10 mouse cellular contexts compared by ENCODE assay signal in the genomic region with DNA sequence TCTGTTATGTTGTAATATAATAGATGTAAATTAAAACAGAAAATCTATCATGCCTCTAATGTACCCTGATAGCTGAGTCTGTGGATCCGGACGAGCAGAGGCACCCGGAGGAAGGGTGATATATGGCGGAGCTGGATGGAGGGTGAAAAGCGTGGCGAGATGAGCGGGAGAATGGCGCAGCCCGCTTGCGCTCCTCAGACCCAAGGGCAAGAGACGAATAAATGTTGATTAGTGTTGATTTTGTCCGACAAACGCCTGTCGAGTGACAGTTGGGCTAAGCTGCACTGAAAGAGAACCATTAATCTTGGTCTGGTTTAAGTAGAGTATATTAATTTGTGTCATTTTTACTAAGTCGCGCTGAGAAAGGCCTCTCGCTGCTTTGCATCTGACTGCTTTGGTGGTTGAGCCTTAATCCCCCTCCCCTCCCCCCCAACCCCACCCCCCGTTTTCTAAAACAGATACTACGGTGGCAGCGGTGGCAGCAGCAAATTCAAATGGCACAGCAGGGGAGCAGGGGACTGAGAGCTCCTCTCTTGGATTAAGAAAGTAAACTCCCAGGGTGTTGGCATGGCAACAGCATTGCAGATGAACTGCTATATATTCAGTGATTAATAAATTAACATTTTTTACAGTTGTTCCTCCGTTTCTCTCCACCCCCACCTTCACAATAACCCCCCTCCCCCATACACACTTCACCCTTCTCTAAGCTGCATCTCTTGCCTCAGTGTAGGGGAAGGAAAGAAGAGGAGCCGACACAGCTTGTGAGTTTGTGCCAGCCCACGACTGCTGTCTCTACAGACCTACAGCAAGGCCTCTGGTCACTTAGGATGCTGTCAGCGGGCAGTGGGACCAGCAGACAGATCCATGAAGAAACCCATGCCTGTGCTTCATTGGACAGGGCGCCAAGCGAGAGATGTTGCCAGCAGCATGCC.
DNase-seq lines count a peak whose midpoint lies in the region; ATAC-seq and TF ChIP-seq lines count a peak whose summit lies in the region.
"Had no signal": no experiment of that assay in that cellular context is flagged by ENCODE, and none has a peak within 500 bp of the region (broad histone marks: within the 10 kb centered on the region; RNA-seq: fewer than 3 reads in every experiment).

No protein-coding gene starts in this region.

- DNase-seq in left cerebral cortex, adult 2 months (ENCODE audit: extremely low spot score in 1 of 2, low spot score in 2 of 2): no peak
- no peak for DNase-seq in left cerebral cortex, adult 11 months (ENCODE audit: low spot score)
- DNase-seq in embryonic facial prominence, embryonic 14.5 days (ENCODE audit: low spot score): peak; percentile 79
- DNase-seq in retina, postnatal 1 day: peak; percentile 80
- no peak for DNase-seq in ovary, postnatal 36 days (ENCODE audit: low spot score)
- no peak for DNase-seq in lung, adult 18-20 months
- DNase-seq in heart, postnatal 25 days (ENCODE audit: low spot score): no peak

- peak overlapping the region; percentile 9; the same call in 1 of the 2 replicates for H3K4me3 ChIP-seq in left cerebral cortex, adult 2 months
- no peak overlapping the region for H3K4me3 ChIP-seq in embryonic facial prominence, embryonic 14.5 days (ENCODE audit: low read depth, low read length)
- H3K4me3 ChIP-seq in limb, embryonic 12.5 days (replicated peaks): no peak overlapping the region
- H3K4me3 ChIP-seq: erythroblast, embryonic 14.5 days had no signal

- no peak for TF ChIP-seq CTCF in left cerebral cortex, adult 2 months (IDR thresholded peaks at IDR 0.05)

- H3K27ac ChIP-seq in left cerebral cortex, adult 2 months: peak overlapping the region; percentile 69
- H3K27ac ChIP-seq in embryonic facial prominence, embryonic 14.5 days (replicated peaks; ENCODE audit: low read depth, low read length): no peak overlapping the region; the same call in 1 of the 2 replicates
- H3K27ac ChIP-seq in limb, embryonic 12.5 days: peak overlapping the region; percentile 7; the same call in 1 of the 2 replicates
- H3K27ac ChIP-seq: liver, embryonic 14.5 days had no signal

- H3K9me3 ChIP-seq in embryonic facial prominence, embryonic 14.5 days (ENCODE audit: control insufficient read depth, low read length): no peaks in the 10 kb centered on the region
- H3K9me3 ChIP-seq in limb, embryonic 12.5 days: no peaks in the 10 kb centered on the region

- WGBS in embryonic facial prominence, embryonic 14.5 days: 16% methylated on average over 26 of the region's 26 CpGs
- WGBS in limb, embryonic 12.5 days: 13% methylated on average over 26 of the region's 26 CpGs

- no peaks in the 10 kb centered on the region for H3K27me3 ChIP-seq in embryonic facial prominence, embryonic 14.5 days (replicated peaks; ENCODE audit: control insufficient read depth, insufficient read depth, low read length)
- H3K27me3 ChIP-seq in limb, embryonic 12.5 days: peaks cover 3% of the 10 kb centered on the region; the same call in 1 of the 2 replicates

- H3K4me2 ChIP-seq in embryonic facial prominence, embryonic 14.5 days (ENCODE audit: low read depth, low read length): peak overlapping the region; percentile 44
- H3K4me2 ChIP-seq in limb, embryonic 12.5 days: peak overlapping the region; percentile 45

- no peaks in the 10 kb centered on the region for H3K36me3 ChIP-seq in embryonic facial prominence, embryonic 14.5 days (ENCODE audit: control insufficient read depth, insufficient read depth, low read length)
- no peaks in the 10 kb centered on the region for H3K36me3 ChIP-seq in limb, embryonic 12.5 days

- peaks cover 46% of the 10 kb centered on the region for H3K4me1 ChIP-seq in embryonic facial prominence, embryonic 14.5 days (ENCODE audit: control insufficient read depth, insufficient read depth, low read length)
- H3K4me1 ChIP-seq in limb, embryonic 12.5 days (replicated peaks): peaks cover 58% of the 10 kb centered on the region

- ATAC-seq in embryonic facial prominence, embryonic 14.5 days (ENCODE audit: low read depth): no peak; the same call in 1 of the 2 replicates
- ATAC-seq in limb, embryonic 12.5 days (ENCODE audit: insufficient number of reproducible peaks, insufficient read depth, low FRiP score, low TSS enrichment, low read depth): no peak

- no peak overlapping the region for H3K9ac ChIP-seq in embryonic facial prominence, embryonic 14.5 days (ENCODE audit: low read depth, low read length)
- no peak overlapping the region for H3K9ac ChIP-seq in limb, embryonic 12.5 days (replicated peaks)
- H3K9ac ChIP-seq: liver, embryonic 14.5 days had no signal

- intact Hi-C loops in left cerebral cortex, adult 2 months (cut with DNase I): loop anchor here (1.0 kb wide), 1 partner anchor 27 kb away; no protein-coding TSS in a partner anchor
- intact Hi-C loops in heart, postnatal 25 days (cut with DNase I): no loop called here

Comparison
In these comparisons a context has a peak if more than half of its experiments do, and no peak if none do; other contexts are left out.
1. DNase-seq: peak in embryonic facial prominence, embryonic 14.5 days (single experiment) and retina, postnatal 1 day (single experiment); none in left cerebral cortex, adult 2 months (0 of 2), left cerebral cortex, adult 11 months (single experiment), ovary, postnatal 36 days (single experiment), lung, adult 18-20 months (0 of 2) and heart, postnatal 25 days (single experiment).